Mouse (Mus musculus): ENCODE measurements around the gene Zcchc7.

DNA sequence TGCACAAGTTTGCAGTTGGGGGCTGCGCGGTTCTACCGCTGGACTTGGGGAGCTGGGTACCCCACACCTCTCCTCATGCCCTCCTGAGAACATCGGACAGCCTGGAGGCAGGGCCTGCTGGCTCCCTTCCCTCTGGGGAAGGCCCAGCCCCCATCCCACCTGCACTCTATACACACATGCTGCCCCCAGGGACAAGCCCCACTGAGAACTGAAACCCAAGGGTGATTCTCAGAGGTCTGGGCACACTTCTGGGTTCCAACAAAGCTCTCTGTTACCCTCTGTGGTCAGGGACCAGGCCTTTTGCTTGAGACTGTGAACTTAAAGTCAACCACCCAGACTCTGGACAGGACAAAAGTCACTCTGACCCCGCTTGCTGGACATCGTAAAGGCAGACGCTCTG is 214.4 kb downstream of the Zcchc7 start:
- no peak for TF ChIP-seq CTCF (IDR thresholded peaks at IDR 0.05; ENCODE audit: low read depth, low read length)
- TF ChIP-seq POLR2A (IDR thresholded peaks at IDR 0.05; ENCODE audit: borderline replicate concordance, low read depth, low read length) = no peak
